Mouse (Mus musculus): ENCODE results near the gene Mdga2. TPM values are rescaled to one million over a fixed set of nuclear protein-coding genes. Genes with fewer than 3 reads are reported as not detected.

Gene Mdga2
- polyA plus RNA-seq (2012; rRNA removed), result 12.2 and 12.9 TPM in 2 replicates

DNA sequence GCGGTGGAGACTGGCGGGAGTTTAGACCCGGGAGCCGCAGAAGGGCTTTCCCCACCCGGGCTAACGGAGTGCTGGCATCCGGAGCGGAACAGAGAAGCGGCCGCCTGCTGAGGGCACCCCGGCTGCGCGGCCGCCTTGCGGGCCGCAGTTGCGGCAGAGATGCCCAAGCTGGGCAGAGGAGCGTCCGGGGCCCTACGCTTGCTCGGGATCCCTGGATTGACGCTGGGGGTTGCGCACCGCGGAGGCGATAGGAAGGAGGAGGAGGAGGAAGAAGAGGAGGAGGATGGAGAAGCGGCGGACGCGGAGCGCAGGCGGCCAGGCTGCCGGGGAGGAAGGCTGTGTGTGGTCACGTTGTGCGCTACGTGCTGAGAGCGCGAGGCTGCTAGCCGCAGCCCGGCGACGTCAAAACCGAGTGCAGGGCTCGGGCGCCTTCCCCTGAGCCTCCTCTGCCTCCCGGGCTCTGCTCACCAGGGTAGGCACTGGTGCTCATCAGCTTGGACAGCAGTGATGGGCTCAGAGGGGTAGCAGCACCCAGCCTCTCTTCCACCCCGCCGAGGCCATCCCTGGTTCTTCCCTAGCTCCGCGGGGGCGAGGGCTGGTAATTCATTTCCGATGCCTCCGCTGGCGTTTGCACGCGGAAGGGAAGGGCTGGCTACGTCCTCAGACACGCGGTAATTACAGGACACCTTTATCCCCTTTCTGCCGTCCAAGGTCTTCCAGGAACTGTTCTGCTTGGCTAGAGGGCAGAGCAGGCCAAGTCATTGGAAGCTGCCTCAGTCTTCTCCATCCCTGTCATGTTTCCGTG, at the start of gene Mdga2:
Gene Mdga2, minus strand, starts transcription at position 329 of the 805 bp plus-strand sequence.
- TF ChIP-seq CTCF (IDR thresholded peaks at IDR 0.05; ENCODE audit: borderline replicate concordance, insufficient read depth, low read depth, low read length) (no peak), POLR2A (IDR thresholded peaks at IDR 0.05; ENCODE audit: borderline replicate concordance, insufficient read depth, low read length) (no peak)
- Histone ChIP-seq H3K4me1 (ENCODE audit: control insufficient read depth, insufficient read depth, low read length) (no peaks in the 10 kb centered on the region), H3K27ac (ENCODE audit: insufficient read depth, low read length) (0 out of 2 replicates have a peak within 1 kb of the TSS, but pooled peaks have one; percentile 4), H3K4me3 (replicated peaks; ENCODE audit: insufficient read depth, low read depth, low read length) (peak within 1 kb of the TSS; percentile 82), H3K27me3 (ENCODE audit: control insufficient read depth, insufficient read depth, low read length) (no peaks in the 10 kb centered on the region; the same call in 1 of the 2 replicates)
- DNase-seq, result peak; percentile 52 to 58
- WGBS, result under 1% methylated on average over 61 of the region's 61 CpGs

DNA sequence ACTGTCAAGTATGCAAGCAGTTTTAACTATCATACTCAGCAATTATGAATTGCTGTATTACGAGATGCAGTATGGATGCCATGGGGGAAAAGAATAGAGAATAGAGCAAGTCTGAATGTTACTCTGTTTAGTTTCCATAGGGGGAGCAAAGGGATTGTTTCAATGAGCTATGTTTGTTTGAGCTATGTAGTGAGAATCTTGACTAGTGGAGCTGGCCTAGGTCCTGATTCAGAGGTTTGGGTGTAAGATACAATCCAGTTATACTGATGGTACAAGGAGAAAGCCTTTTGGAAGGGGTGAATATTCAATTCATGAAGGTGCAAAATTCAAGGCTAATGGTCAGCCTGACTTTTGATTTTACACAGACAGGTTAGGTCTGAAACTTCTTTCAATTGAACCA, 45.1 kb upstream of the Mdga2 start:
- no peak overlapping the region for H3K27ac ChIP-seq (ENCODE audit: insufficient read depth, low read length)
- no peaks in the 10 kb centered on the region for H3K27me3 ChIP-seq (ENCODE audit: control insufficient read depth, insufficient read depth, low read length)
- 85% methylated on average over 1 of the region's 1 CpGs for WGBS
- TF ChIP-seq CTCF (IDR thresholded peaks at IDR 0.05; ENCODE audit: borderline replicate concordance, insufficient read depth, low read depth, low read length), result no peak
- no peak for TF ChIP-seq POLR2A (IDR thresholded peaks at IDR 0.05; ENCODE audit: borderline replicate concordance, insufficient read depth, low read length)
- H3K4me3 ChIP-seq (replicated peaks; ENCODE audit: insufficient read depth, low read depth, low read length), result no peak overlapping the region
- no peak for DNase-seq
- H3K4me1 ChIP-seq (ENCODE audit: control insufficient read depth, insufficient read depth, low read length), result no peaks in the 10 kb centered on the region

DNA sequence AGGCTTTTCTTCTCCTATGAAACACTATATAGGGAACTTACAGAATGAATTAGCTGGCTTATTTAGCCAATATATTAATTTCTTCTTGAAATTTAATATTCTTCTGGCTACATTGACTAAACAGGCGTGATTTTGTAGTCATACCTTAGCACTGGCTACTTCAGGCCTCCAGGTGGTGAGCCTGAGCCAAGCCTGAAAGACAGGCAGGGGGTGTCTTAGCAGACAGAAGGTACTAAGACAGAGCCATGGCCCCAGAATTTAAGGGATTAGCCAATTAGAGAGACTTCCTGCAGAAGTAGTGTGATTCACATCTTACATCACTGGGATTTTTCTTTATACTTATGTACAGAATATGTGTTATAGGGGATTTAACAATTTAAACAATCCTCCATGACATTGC, 1.2 kb upstream of the Mdga2 start:
- H3K27me3 ChIP-seq (ENCODE audit: control insufficient read depth, insufficient read depth, low read length), result no peaks in the 10 kb centered on the region; the same call in 1 of the 2 replicates
- WGBS, result 52% methylated on average over 1 of the region's 1 CpGs
- DNase-seq, result peak in 1 of 2 experiments; percentile 9

DNA sequence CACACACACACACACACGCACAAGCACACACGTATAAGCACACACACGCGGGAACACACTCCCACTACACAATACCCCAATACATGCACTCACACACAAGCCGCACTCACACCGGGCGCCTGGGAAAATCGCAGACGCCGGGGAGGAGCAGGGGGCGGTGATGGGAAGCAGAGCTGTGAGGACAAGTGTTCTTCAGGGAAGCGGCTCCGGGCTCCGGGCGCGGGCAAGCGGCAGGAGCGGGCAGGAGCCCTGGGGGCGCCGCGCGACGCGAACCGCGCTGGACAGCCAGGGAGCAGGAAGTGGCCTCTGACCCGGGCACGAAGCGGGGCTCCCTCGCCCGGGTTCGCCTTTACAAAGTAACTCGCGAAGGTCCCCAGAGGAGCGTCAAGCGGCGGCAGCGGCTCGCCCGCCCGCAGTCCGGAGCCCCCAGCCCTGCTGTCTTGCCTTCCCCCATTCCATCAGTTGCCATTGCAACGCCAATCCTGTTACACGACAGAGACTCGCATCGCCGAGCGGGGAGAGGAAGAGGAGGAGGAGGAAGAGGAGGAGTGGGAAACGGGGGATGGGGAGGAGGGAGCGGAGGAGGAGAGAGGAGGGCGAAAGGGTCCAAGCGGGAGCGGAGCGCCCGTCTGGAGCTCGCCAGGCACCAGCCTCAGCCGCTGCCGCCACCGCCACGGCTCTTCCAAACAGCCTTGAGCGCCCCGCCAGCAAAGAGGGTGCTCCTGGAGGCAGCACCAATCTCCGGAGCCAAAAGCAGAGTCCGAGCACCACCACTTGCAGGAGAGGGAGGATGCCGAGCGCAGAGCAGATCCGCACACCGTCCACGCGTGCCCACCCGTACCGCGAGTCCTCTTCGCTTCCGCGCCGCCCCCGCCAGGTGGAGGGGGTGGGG, 774 bp downstream of the Mdga2 start:
- no peaks in the 10 kb centered on the region for H3K4me1 ChIP-seq (ENCODE audit: control insufficient read depth, insufficient read depth, low read length)
- peak; percentile 38 to 61 for DNase-seq
- no peaks in the 10 kb centered on the region; the same call in 1 of the 2 replicates for H3K27me3 ChIP-seq (ENCODE audit: control insufficient read depth, insufficient read depth, low read length)
- TF ChIP-seq CTCF (IDR thresholded peaks at IDR 0.05; ENCODE audit: borderline replicate concordance, insufficient read depth, low read depth, low read length) (no peak), POLR2A (IDR thresholded peaks at IDR 0.05; ENCODE audit: borderline replicate concordance, insufficient read depth, low read length) (no peak)
- H3K4me3 ChIP-seq (replicated peaks; ENCODE audit: insufficient read depth, low read depth, low read length), result peak overlapping the region; percentile 82
- WGBS, result under 1% methylated on average over 75 of the region's 78 CpGs
- H3K27ac ChIP-seq (ENCODE audit: insufficient read depth, low read length), result no peak overlapping the region

More for the DNA sequence above, 1.2 kb upstream of the Mdga2 start:
- H3K4me1 ChIP-seq (ENCODE audit: control insufficient read depth, insufficient read depth, low read length), result no peaks in the 10 kb centered on the region
- H3K27ac ChIP-seq (ENCODE audit: insufficient read depth, low read length), result no peak overlapping the region
- TF ChIP-seq CTCF (IDR thresholded peaks at IDR 0.05; ENCODE audit: borderline replicate concordance, insufficient read depth, low read depth, low read length) (no peak), POLR2A (IDR thresholded peaks at IDR 0.05; ENCODE audit: borderline replicate concordance, insufficient read depth, low read length) (no peak)
- H3K4me3 ChIP-seq (replicated peaks; ENCODE audit: insufficient read depth, low read depth, low read length), result no peak overlapping the region

DNA sequence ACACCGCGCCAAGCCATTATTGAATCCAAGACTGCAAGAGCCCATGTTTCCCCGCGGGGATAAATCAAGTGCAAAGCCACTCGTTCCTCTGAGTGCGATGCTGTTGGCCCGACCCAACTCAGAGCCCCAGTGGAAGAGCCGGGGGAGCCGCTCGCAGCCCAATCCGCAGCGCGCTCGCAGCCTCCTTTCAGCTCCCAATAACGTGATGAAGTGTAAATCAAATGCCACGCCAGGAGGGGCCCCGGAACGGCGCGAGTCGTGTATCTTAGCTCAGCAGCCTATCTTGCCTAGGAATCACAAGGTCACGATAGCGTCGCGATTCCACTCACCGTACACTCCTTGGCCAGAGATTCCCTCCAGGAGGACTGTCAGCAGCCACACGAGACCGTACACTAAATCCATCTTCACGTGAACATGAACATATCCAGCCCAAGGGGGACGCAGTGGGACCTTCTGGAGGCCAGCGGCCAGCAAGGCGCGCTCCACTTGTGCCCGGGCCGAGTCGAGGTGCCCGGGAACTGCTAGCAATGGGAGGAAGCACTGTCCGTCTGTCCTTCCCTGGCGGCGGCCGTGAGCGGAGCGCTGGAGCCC, 1.6 kb downstream of the Mdga2 start:
- Histone ChIP-seq H3K27me3 (ENCODE audit: control insufficient read depth, insufficient read depth, low read length) (no peaks in the 10 kb centered on the region; the same call in 1 of the 2 replicates), H3K4me1 (ENCODE audit: control insufficient read depth, insufficient read depth, low read length) (no peaks in the 10 kb centered on the region), H3K4me3 (replicated peaks; ENCODE audit: insufficient read depth, low read depth, low read length) (peak overlapping the region; percentile 82), H3K27ac (ENCODE audit: insufficient read depth, low read length) (peak overlapping the region; percentile 32; the same call in 1 of the 2 replicates)
- WGBS, result under 1% methylated on average over 43 of the region's 43 CpGs
- TF ChIP-seq CTCF (IDR thresholded peaks at IDR 0.05; ENCODE audit: borderline replicate concordance, insufficient read depth, low read depth, low read length), result no peak
- TF ChIP-seq POLR2A (IDR thresholded peaks at IDR 0.05; ENCODE audit: borderline replicate concordance, insufficient read depth, low read length), result no peak
- DNase-seq, result peak; percentile 45 to 48

DNA sequence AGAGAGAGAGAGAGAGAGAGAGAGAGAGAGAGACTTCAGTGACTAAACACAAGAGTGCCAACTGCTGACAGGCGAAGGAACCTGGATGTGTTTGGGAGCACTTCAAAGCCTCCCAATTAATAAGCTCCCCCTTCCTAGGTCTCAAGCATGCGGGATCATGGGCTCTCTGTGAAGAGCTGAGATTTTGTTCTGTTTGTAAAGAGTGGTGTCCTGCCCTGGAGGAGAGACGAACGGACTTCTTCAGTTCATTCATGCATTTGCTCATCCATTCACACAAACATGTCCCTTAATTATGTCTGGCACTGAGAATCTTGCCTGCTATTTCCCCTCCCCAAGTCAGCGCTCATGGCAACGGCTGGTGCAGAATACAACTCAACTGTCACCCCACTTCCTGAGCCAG, 2.3 kb downstream of the Mdga2 start:
- Histone ChIP-seq H3K27ac (ENCODE audit: insufficient read depth, low read length) (no peak overlapping the region), H3K4me3 (replicated peaks; ENCODE audit: insufficient read depth, low read depth, low read length) (peak overlapping the region; percentile 14), H3K27me3 (ENCODE audit: control insufficient read depth, insufficient read depth, low read length) (no peaks in the 10 kb centered on the region; the same call in 1 of the 2 replicates), H3K4me1 (ENCODE audit: control insufficient read depth, insufficient read depth, low read length) (no peaks in the 10 kb centered on the region)
- DNase-seq, result peak; percentile 14 to 17
- 2% methylated on average over 6 of the region's 6 CpGs for WGBS
- TF ChIP-seq POLR2A (IDR thresholded peaks at IDR 0.05; ENCODE audit: borderline replicate concordance, insufficient read depth, low read length) (no peak), CTCF (IDR thresholded peaks at IDR 0.05; ENCODE audit: borderline replicate concordance, insufficient read depth, low read depth, low read length) (no peak)

DNA sequence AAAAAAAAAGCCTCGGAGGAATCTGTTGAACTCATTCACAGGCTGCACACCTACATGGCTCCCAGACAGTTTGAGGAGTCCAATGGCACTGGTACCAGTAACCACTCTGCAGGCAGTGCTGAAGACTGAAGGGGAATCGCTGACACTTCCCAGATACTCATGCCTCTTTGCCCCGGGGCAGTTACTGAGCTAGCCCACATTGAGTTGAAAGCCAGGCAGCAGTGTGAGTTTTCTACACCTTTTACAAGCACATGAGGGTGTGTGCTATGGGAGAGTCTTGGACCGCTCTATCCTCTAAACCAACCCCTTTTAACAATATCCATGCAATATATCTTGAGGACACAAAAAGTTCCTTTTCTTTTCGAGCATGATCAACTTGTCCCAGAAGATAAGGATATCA, 2.8 kb downstream of the Mdga2 start:
- 24% methylated on average over 5 of the region's 5 CpGs for WGBS
- Histone ChIP-seq H3K4me1 (ENCODE audit: control insufficient read depth, insufficient read depth, low read length) (no peaks in the 10 kb centered on the region), H3K27ac (ENCODE audit: insufficient read depth, low read length) (no peak overlapping the region), H3K4me3 (replicated peaks; ENCODE audit: insufficient read depth, low read depth, low read length) (peak overlapping the region; percentile 24), H3K27me3 (ENCODE audit: control insufficient read depth, insufficient read depth, low read length) (no peaks in the 10 kb centered on the region; the same call in 1 of the 2 replicates)
- peak in 1 of 2 experiments; percentile 17 for DNase-seq
- no peak for TF ChIP-seq POLR2A (IDR thresholded peaks at IDR 0.05; ENCODE audit: borderline replicate concordance, insufficient read depth, low read length)
- TF ChIP-seq CTCF (IDR thresholded peaks at IDR 0.05; ENCODE audit: borderline replicate concordance, insufficient read depth, low read depth, low read length), result no peak

All from cerebellum, adult 2 months (tissue).